Mouse (Mus musculus) c-Kit-positive CD71-positive TER-119-negative erythroid progenitor cells, embryonic 14.5 days (primary cell): Measurements from ENCODE around the gene Lce1a2.
"Not testable (repeated sequence)": the region's sequence is repeated elsewhere in the genome, so short reads cannot be mapped to it uniquely, and the experiment has no call there.

ENCODE experiments used
- DNase-seq: peaks from one replicate; pipeline ENCODE4 v3.0.0-alpha.2; 2013; ENCODE audit warnings: low read depth

Lce1a2 gene

GRCm38 (mm10) chr3:92670215-92670614, at the start of gene Lce1a2:
Gene Lce1a2, minus strand, starts transcription at chr3:92670315.
- no peak for DNase-seq

GRCm38 (mm10) chr3:92715122-92715521, 45.0 kb upstream of the Lce1a2 start:
- no peak for DNase-seq

- DNase-seq, result no peak
Observed at GRCm38 (mm10) chr3:92708974-92709373, 38.9 kb upstream of the Lce1a2 start, which contains the start of gene Lce1e. Gene Lce1e, minus strand, starts transcription at chr3:92709074.

GRCm38 (mm10) chr3:92694613-92695012, 24.5 kb upstream of the Lce1a2 start:
- DNase-seq, result no peak

GRCm38 (mm10) chr3:92691688-92692087, 21.6 kb upstream of the Lce1a2 start:
- DNase-seq, result no peak

- not testable (repeated sequence) for DNase-seq
Observed at GRCm38 (mm10) chr3:92689154-92689553, 19.0 kb upstream of the Lce1a2 start.

- DNase-seq, result no peak
Observed at GRCm38 (mm10) chr3:92687110-92687509, 17.0 kb upstream of the Lce1a2 start, which contains the start of gene Lce1d. Gene Lce1d, minus strand, starts transcription at chr3:92687210.

- DNase-seq, result no peak
Observed at GRCm38 (mm10) chr3:92678947-92679346, 8.8 kb upstream of the Lce1a2 start, which contains the start of gene Lce1c. Gene Lce1c, plus strand, starts transcription at chr3:92679247.

GRCm38 (mm10) chr3:92656826-92657225, 13.3 kb downstream of the Lce1a2 start, which contains the start of gene Lce1b:
Gene Lce1b, minus strand, starts transcription at chr3:92656926.
- no peak for DNase-seq

- DNase-seq, result no peak
Observed at GRCm38 (mm10) chr3:92648207-92648606, 21.9 kb downstream of the Lce1a2 start, which contains the start of gene Lce1a1. Gene Lce1a1, minus strand, starts transcription at chr3:92648307.

- no peak for DNase-seq
Observed at GRCm38 (mm10) chr3:92639854-92640253, 30.3 kb downstream of the Lce1a2 start.

GRCm38 (mm10) chr3:92638653-92638991, 31.5 kb downstream of the Lce1a2 start:
- no peak for DNase-seq

GRCm38 (mm10) chr3:92637745-92638652, 32.1 kb downstream of the Lce1a2 start:
- no peak for DNase-seq

GRCm38 (mm10) chr3:92621560-92621959, 48.6 kb downstream of the Lce1a2 start, which contains the start of gene Lce6a:
Gene Lce6a, minus strand, starts transcription at chr3:92621660.
- DNase-seq, result no peak
